Mouse (Mus musculus) limb, embryonic 11.5 days (tissue): ENCODE results near the gene Mepce. TPM values are rescaled to one million over a fixed set of nuclear protein-coding genes. Genes with fewer than 3 reads are reported as not detected.

Source experiments
- ATAC-seq: fragments of 200-750 bp; cut with Nextera tagmentation; 2 replicates; pipeline ENCODE4 v1.8.0; 2017; ENCODE audit warnings: low read depth; ENCODE audit not compliant: insufficient number of reproducible peaks, low FRiP score, low TSS enrichment
- DNase-seq: peaks from one replicate; pipeline ENCODE4 v3.0.0-alpha.2; 2015; ENCODE audit warnings: low spot score
- H3K27ac ChIP-seq: fragments of 300-500 bp; sonication (generic); replicated peaks from 2 replicates; pipeline ENCODE4 v1.5.1; 2014; ENCODE audit warnings: low read depth, mild to moderate bottlenecking, low read length
- H3K27me3 ChIP-seq: fragments of 300-500 bp; sonication (generic); 2 replicates; pipeline ENCODE4 v1.6.1; 2014; ENCODE audit warnings: mild to moderate bottlenecking, low read length, mixed read lengths; ENCODE audit not compliant: control insufficient read depth, insufficient read depth
- H3K36me3 ChIP-seq: fragments of 300-500 bp; sonication (generic); 2 replicates; pipeline ENCODE4 v1.6.1; 2014; ENCODE audit warnings: mild to moderate bottlenecking, low read length, moderate library complexity, mixed read lengths; ENCODE audit not compliant: control insufficient read depth, insufficient read depth
- H3K4me1 ChIP-seq: fragments of 300-500 bp; sonication (generic); 2 replicates; pipeline ENCODE4 v1.6.1; 2014; ENCODE audit warnings: low read length, mixed read lengths; ENCODE audit not compliant: control insufficient read depth, insufficient read depth
- H3K4me2 ChIP-seq: fragments of 300-500 bp; sonication (generic); 2 replicates; pipeline ENCODE4 v1.6.1; 2014; ENCODE audit warnings: low read depth, mild to moderate bottlenecking, moderate library complexity; ENCODE audit not compliant: severe bottlenecking
- H3K4me3 ChIP-seq: fragments of 300-500 bp; sonication (generic); 2 replicates; pipeline ENCODE4 v1.5.1; 2014; ENCODE audit warnings: low read depth, low read length
- H3K9ac ChIP-seq: fragments of 300-500 bp; sonication (generic); 2 replicates; pipeline ENCODE4 v1.6.1; 2014; ENCODE audit warnings: mild to moderate bottlenecking, low read length
- H3K9me3 ChIP-seq: fragments of 300-500 bp; sonication (generic); 2 replicates; pipeline ENCODE4 v1.6.1; 2016; ENCODE audit warnings: low read length; ENCODE audit not compliant: control insufficient read depth
- WGBS: fragments of 180-500 bp; shearing (Covaris S2); extraction: QIAGEN DNeasy Blood & Tissue Kit; methylation state at CpG from one replicate; pipeline ENCODE4 v1.1.7; 2014; 5-methylcytosine and 5-hydroxymethylcytosine counted together
- polyA plus RNA-seq: library from polyadenylated mRNA; unstranded; fragments of >200 nt; fragmentation: Nextera tagmentation; extraction: Ambion mirVana; gene quantifications from 2 replicates; pipeline ENCODE4 v1.2.1, GENCODE M21; 2014

The Mepce gene
- polyA plus RNA-seq, 1 experiment from 2014 or later, result 12.0 TPM

- peaks cover 27% of the 10 kb centered on the region for H3K4me1 ChIP-seq
- DNase-seq, result peak; percentile 91
- 5% methylated on average over 28 of the region's 28 CpGs for WGBS
- H3K9me3 ChIP-seq, result no peaks in the 10 kb centered on the region
- no peaks in the 10 kb centered on the region for H3K27me3 ChIP-seq
- H3K4me3 ChIP-seq, result peak within 1 kb of the TSS; percentile 66
- no peaks in the 10 kb centered on the region for H3K36me3 ChIP-seq
- H3K27ac ChIP-seq, result peak within 1 kb of the TSS; percentile 65
- peak within 1 kb of the TSS; percentile 72 for H3K9ac ChIP-seq
- H3K4me2 ChIP-seq, result peak within 1 kb of the TSS; percentile 98
- peak; percentile 84 for ATAC-seq
These were observed 42.0 kb downstream of the Mepce start, which contains the start of gene Tsc22d4 for GRCm38 (mm10) chr5:137745214-137746171. TSS of gene Tsc22d4 (plus strand) at chr5:137745730.

GRCm38 (mm10) chr5:137744197-137744596, 43.3 kb downstream of the Mepce start:
- H3K9ac ChIP-seq, result no peak overlapping the region
- no peak overlapping the region for H3K27ac ChIP-seq
- WGBS, result 86% methylated on average over 7 of the region's 7 CpGs
- ATAC-seq (no peak), DNase-seq (no peak)
- H3K27me3 ChIP-seq, result no peaks in the 10 kb centered on the region
- no peak overlapping the region for H3K4me3 ChIP-seq
- H3K9me3 ChIP-seq, result no peaks in the 10 kb centered on the region
- H3K4me1 ChIP-seq, result peaks cover 33% of the 10 kb centered on the region
- H3K4me2 ChIP-seq, result no peak overlapping the region
- no peaks in the 10 kb centered on the region for H3K36me3 ChIP-seq

- ATAC-seq (no peak), DNase-seq (no peak)
- Histone ChIP-seq H3K9ac (no peak overlapping the region), H3K4me2 (no peak overlapping the region), H3K36me3 (no peaks in the 10 kb centered on the region), H3K27ac (no peak overlapping the region), H3K9me3 (no peaks in the 10 kb centered on the region), H3K27me3 (no peaks in the 10 kb centered on the region), H3K4me3 (no peak overlapping the region), H3K4me1 (peaks cover 22% of the 10 kb centered on the region)
- 93% methylated on average over 6 of the region's 6 CpGs for WGBS
These were observed 44.6 kb downstream of the Mepce start for GRCm38 (mm10) chr5:137742836-137743235.

GRCm38 (mm10) chr5:137742048-137742447, 45.4 kb downstream of the Mepce start:
- ATAC-seq (no peak), DNase-seq (no peak)
- Histone ChIP-seq H3K36me3 (no peaks in the 10 kb centered on the region), H3K27me3 (no peaks in the 10 kb centered on the region), H3K9ac (no peak overlapping the region), H3K9me3 (no peaks in the 10 kb centered on the region), H3K4me2 (peak overlapping the region; percentile 92), H3K4me3 (peak overlapping the region; percentile 61), H3K27ac (no peak overlapping the region), H3K4me1 (peaks cover 14% of the 10 kb centered on the region)
- 54% methylated on average over 10 of the region's 10 CpGs for WGBS

GRCm38 (mm10) chr5:137741023-137741931, 46.2 kb downstream of the Mepce start, which contains the start of gene Nyap1:
TSS of gene Nyap1 (minus strand) at chr5:137741607.
- Histone ChIP-seq H3K9me3 (no peaks in the 10 kb centered on the region), H3K27me3 (no peaks in the 10 kb centered on the region), H3K4me3 (peak within 1 kb of the TSS; percentile 61), H3K9ac (peak within 1 kb of the TSS; percentile 65), H3K4me2 (peak within 1 kb of the TSS; percentile 92), H3K36me3 (no peaks in the 10 kb centered on the region), H3K4me1 (peaks cover 13% of the 10 kb centered on the region), H3K27ac (0 out of 2 replicates have a peak within 1 kb of the TSS, but pooled peaks have one; percentile 6)
- ATAC-seq (peak; percentile 84), DNase-seq (peak; percentile 89)
- WGBS, result under 1% methylated on average over 69 of the region's 71 CpGs

GRCm38 (mm10) chr5:137740506-137740905, 46.9 kb downstream of the Mepce start:
- H3K27ac ChIP-seq, result 0 out of 2 replicates have a peak overlapping the region, but pooled peaks have one; percentile 6
- peak; percentile 51 for DNase-seq
- peaks cover 13% of the 10 kb centered on the region for H3K4me1 ChIP-seq
- no peaks in the 10 kb centered on the region for H3K36me3 ChIP-seq
- peak; percentile 13; the same call in 1 of the 2 replicates for ATAC-seq
- H3K9me3 ChIP-seq, result no peaks in the 10 kb centered on the region
- H3K4me2 ChIP-seq, result peak overlapping the region; percentile 92
- WGBS, result 11% methylated on average over 11 of the region's 11 CpGs
- peak overlapping the region; percentile 61 for H3K4me3 ChIP-seq
- H3K9ac ChIP-seq, result peak overlapping the region; percentile 65
- no peaks in the 10 kb centered on the region for H3K27me3 ChIP-seq

GRCm38 (mm10) chr5:137739471-137739870, 48.0 kb downstream of the Mepce start:
- H3K4me3 ChIP-seq, result no peak overlapping the region
- H3K9ac ChIP-seq, result no peak overlapping the region
- ATAC-seq (no peak), DNase-seq (no peak)
- no peaks in the 10 kb centered on the region for H3K36me3 ChIP-seq
- H3K4me1 ChIP-seq, result peaks cover 13% of the 10 kb centered on the region
- no peaks in the 10 kb centered on the region for H3K9me3 ChIP-seq
- H3K27me3 ChIP-seq, result no peaks in the 10 kb centered on the region
- WGBS, result 71% methylated on average over 9 of the region's 9 CpGs
- no peak overlapping the region; the same call in 1 of the 2 replicates for H3K4me2 ChIP-seq
- no peak overlapping the region for H3K27ac ChIP-seq

- Histone ChIP-seq H3K4me1 (peaks cover 22% of the 10 kb centered on the region), H3K4me2 (no peak overlapping the region), H3K27me3 (no peaks in the 10 kb centered on the region), H3K4me3 (no peak overlapping the region), H3K9me3 (no peaks in the 10 kb centered on the region), H3K27ac (no peak overlapping the region), H3K36me3 (no peaks in the 10 kb centered on the region), H3K9ac (no peak overlapping the region)
- DNase-seq (no peak), ATAC-seq (no peak)
- 53% methylated on average over 5 of the region's 5 CpGs for WGBS
These were observed 48.9 kb downstream of the Mepce start for GRCm38 (mm10) chr5:137738516-137738915.
